Mouse (Mus musculus): Measurements from ENCODE around the gene Zdhhc14. TPM values are rescaled to one million over a fixed set of nuclear protein-coding genes. Genes with fewer than 3 reads are reported as not detected.

Gene Zdhhc14
- total and polyA plus RNA-seq, 3 experiments = 0.34 to 1.3 (median 0.35) TPM

DNA sequence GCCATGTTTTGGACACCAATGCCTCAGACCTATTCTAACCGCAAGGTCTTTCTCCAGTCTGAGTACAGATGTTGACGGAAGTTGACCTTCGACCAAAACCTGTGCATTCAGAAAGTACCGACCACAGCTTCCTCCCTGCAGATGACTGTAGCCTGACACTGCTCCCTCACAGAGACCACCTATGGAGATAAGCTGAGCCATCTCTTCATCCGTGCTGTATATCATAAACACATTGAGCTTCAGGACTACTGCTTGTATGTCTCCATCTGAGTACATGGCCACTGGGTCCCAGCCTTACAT, 310.2 kb downstream of the Zdhhc14 start:
- Histone ChIP-seq H3K27me3 (replicated peaks) (no peaks in the 10 kb centered on the region), H3K9me3 (replicated peaks; ENCODE audit: low read length) (no peaks in the 10 kb centered on the region), H3K4me1 (ENCODE audit: control insufficient read depth in 1 of 2, insufficient read depth in 2 of 2) (peaks cover 50 to 85% of the 10 kb centered on the region in 2 experiments), H3K79me2 (replicated peaks; ENCODE audit: control insufficient read depth, extremely low read depth, insufficient read depth, poor library complexity, severe bottlenecking) (no peaks in the 10 kb centered on the region), H3K4me3 (replicated peaks in 1 of 3; ENCODE audit: low read depth in 2 of 3, low read length in 2 of 3, poor library complexity in 1 of 3) (no peak overlapping the region), H3K27ac (ENCODE audit: insufficient read depth, low read depth) (peak overlapping the region; percentile 64), H3K9ac (ENCODE audit: insufficient read depth, low read depth) (no peak overlapping the region), H3K36me3 (replicated peaks in 1 of 2; ENCODE audit: control insufficient read depth in 1 of 2, insufficient read depth in 1 of 2, low read length in 1 of 2) (peaks cover 0 to 4% of the 10 kb centered on the region in 2 experiments), H3K4me2 (ENCODE audit: insufficient read depth, low read depth, poor library complexity, severe bottlenecking) (no peak overlapping the region)
- TF ChIP-seq MAZ (IDR thresholded peaks at IDR 0.05; ENCODE audit: low read depth, low read length) (no peak), ETS1 (conservative IDR thresholded peaks at IDR 0.05; ENCODE audit: low read depth, low read length) (peak; percentile 61), RCOR1 (conservative IDR thresholded peaks at IDR 0.05; ENCODE audit: low read depth, low read length) (no peak), USF1 (IDR thresholded peaks at IDR 0.05; ENCODE audit: low read depth, low read length) (no peak), ZNF384 (IDR thresholded peaks at IDR 0.05; ENCODE audit: low read depth, low read length) (no peak), EP300 (IDR thresholded peaks at IDR 0.05; ENCODE audit: low read length) (peak; percentile 46; the same call in 1 of the 2 replicates), CTCF (conservative IDR thresholded peaks at IDR 0.05 in 1 of 2, IDR thresholded peaks at IDR 0.05 in 1 of 2; ENCODE audit: low read depth in 2 of 2, low read length in 2 of 2) (no peak), POLR2AphosphoS2 (IDR thresholded peaks at IDR 0.05; ENCODE audit: low read depth, low read length) (no peak), POLR2A (IDR thresholded peaks at IDR 0.05; ENCODE audit: low read depth, low read length) (no peak), JUN (IDR thresholded peaks at IDR 0.05; ENCODE audit: insufficient read depth, low read depth, low read length) (no peak), ELF1 (IDR thresholded peaks at IDR 0.05; ENCODE audit: low read depth, low read length) (0 out of 2 replicates have a peak, but pooled peaks have one; percentile 34)
- peak; percentile 67 for DNase-seq (ENCODE audit: extremely low read depth)
- dilution Hi-C loops (cut with MboI; ENCODE audit: extremely low pct_ligation_motif_present, extremely low pct_unique_long_range_greater_than_20kb, low sequenced_read_pairs) = no loop called here
- in situ Hi-C loops (cut with MboI; ENCODE audit: low pct_ligation_motif_present, low pct_unique_long_range_greater_than_20kb, low sequenced_read_pairs) = no loop called here

Other genes starting within 250 kb of the Zdhhc14 start
- gene Ldhal6b, start 73.8 kb upstream of the Zdhhc14 start, total RNA-seq (2012; rRNA removed) = 0.25 and 0.59 TPM in 2 replicates
- gene Ldhal6b, start 73.8 kb upstream of the Zdhhc14 start, total RNA-seq (2014; rRNA removed) = 0.15 and 0.59 TPM in 2 replicates
- not detected in 2 replicates for gene Ldhal6b, start 73.8 kb upstream of the Zdhhc14 start, polyA plus RNA-seq (2012; ENCODE audit: insufficient read length, low read depth)
- 68.9 and 76.2 TPM in 2 replicates for gene Tmem242, start 52.3 kb upstream of the Zdhhc14 start, total RNA-seq (2012; rRNA removed)
- 83.1 and 99.1 TPM in 2 replicates for gene Tmem242, start 52.3 kb upstream of the Zdhhc14 start, total RNA-seq (2014; rRNA removed)
- gene Tmem242, start 52.3 kb upstream of the Zdhhc14 start, polyA plus RNA-seq (2012; ENCODE audit: insufficient read length, low read depth) = 80.4 and 82.1 TPM in 2 replicates

All from CH12.LX (cell line).